In the genomic region with DNA sequence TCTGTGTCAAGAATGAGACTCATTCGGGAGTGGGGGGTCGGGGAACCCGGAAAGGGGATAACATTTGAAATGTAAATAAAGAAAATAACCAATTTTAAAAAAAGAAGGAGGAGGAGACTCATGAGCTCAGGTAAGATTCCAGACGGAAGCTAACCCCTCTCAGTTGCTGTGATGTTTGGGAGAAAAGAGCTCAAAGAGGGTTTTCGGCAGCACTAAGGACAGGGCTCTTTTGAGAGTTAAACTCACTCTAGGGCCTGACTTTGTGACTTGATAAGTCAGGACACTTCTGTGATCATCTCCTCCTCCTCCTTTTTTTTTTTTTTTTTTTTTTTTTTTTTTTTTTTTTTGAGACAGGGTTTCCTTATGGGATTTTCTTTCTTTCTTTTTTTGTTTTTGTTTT, we compare ENCODE assay signal across 8 mouse cellular contexts. TPM values are rescaled to one million over a fixed set of nuclear protein-coding genes. Genes with fewer than 3 reads are reported as not detected.
DNase-seq lines count a peak whose midpoint lies in the region; ATAC-seq and TF ChIP-seq lines count a peak whose summit lies in the region.

No protein-coding gene starts in this region.

- no peak for TF ChIP-seq POLR2A in thymus, adult 2 months (IDR thresholded peaks at IDR 0.05; ENCODE audit: control insufficient read depth, extremely low read depth, insufficient read depth, low read length, poor library complexity)

- TF ChIP-seq CTCF in E14TG2a.4 (conservative IDR thresholded peaks at IDR 0.05; ENCODE audit: low read length): no peak
- TF ChIP-seq CTCF in liver, postnatal 0 days (IDR thresholded peaks at IDR 0.05; ENCODE audit: low read depth): no peak
- no peak for TF ChIP-seq CTCF in thymus, adult 2 months (IDR thresholded peaks at IDR 0.05; ENCODE audit: borderline replicate concordance, control insufficient read depth, extremely low read depth, insufficient read depth, low read length, poor library complexity)

- no peaks in the 10 kb centered on the region for H3K27me3 ChIP-seq in heart, embryonic 11.5 days (ENCODE audit: control insufficient read depth, insufficient read depth, low read length)
- H3K27me3 ChIP-seq in E14TG2a.4 (ENCODE audit: insufficient read depth, low read length): peaks cover 12% of the 10 kb centered on the region; the same call in 1 of the 2 replicates
- no peaks in the 10 kb centered on the region for H3K27me3 ChIP-seq in forebrain, embryonic 15.5 days
- no peaks in the 10 kb centered on the region for H3K27me3 ChIP-seq in liver, postnatal 0 days (ENCODE audit: insufficient read depth, low read length)
- H3K27me3 ChIP-seq in thymus, adult 2 months (ENCODE audit: control insufficient read depth, insufficient read depth, low read length): no peaks in the 10 kb centered on the region

- H3K27ac ChIP-seq in heart, embryonic 11.5 days (ENCODE audit: low read depth, low read length): peak overlapping the region; percentile 89; the same call in 1 of the 2 replicates
- H3K27ac ChIP-seq in forebrain, embryonic 15.5 days (replicated peaks): 0 out of 2 replicates have a peak overlapping the region, but pooled peaks have one; percentile 98
- H3K27ac ChIP-seq in liver, postnatal 0 days (ENCODE audit: low read depth): peak overlapping the region; percentile 94; the same call in 1 of the 2 replicates
- H3K27ac ChIP-seq in thymus, adult 2 months (ENCODE audit: control insufficient read depth, insufficient read depth, low read length): no peak overlapping the region

- intact Hi-C loops in heart, postnatal 36 days (cut with DNase I): no loop called here

- whole genome bisulfite sequencing in heart, embryonic 11.5 days (ENCODE audit: insufficient replicate concordance): 35% methylated on average over 5 of the region's 5 CpGs
- 32% methylated on average over 5 of the region's 5 CpGs for WGBS in forebrain, embryonic 15.5 days
- WGBS in liver, postnatal 0 days (ENCODE audit: insufficient replicate concordance): 26% methylated on average over 5 of the region's 5 CpGs
- WGBS in thymus, adult 2 months: 33% methylated on average over 5 of the region's 5 CpGs

- peak overlapping the region; percentile 62 for H3K4me3 ChIP-seq in heart, embryonic 11.5 days (ENCODE audit: low read depth, low read length)
- peak overlapping the region; percentile 90 for H3K4me3 ChIP-seq in E14TG2a.4 (replicated peaks; ENCODE audit: low read length)
- peak overlapping the region; percentile 96 for H3K4me3 ChIP-seq in forebrain, embryonic 15.5 days
- H3K4me3 ChIP-seq in liver, postnatal 0 days (ENCODE audit: low read depth, low read length): peak overlapping the region; percentile 67
- no peak overlapping the region for H3K4me3 ChIP-seq in thymus, adult 2 months (ENCODE audit: control insufficient read depth, insufficient read depth, low read length)

- no peak for DNase-seq in heart, postnatal 36 days
- no peak for DNase-seq in liver, postnatal 0 days
- no peak for DNase-seq in thymus, adult 2 months
- no peak for DNase-seq in frontal cortex, postnatal 25 days (ENCODE audit: low spot score in 2 of 2)
- DNase-seq in layer of hippocampus, adult 9-11 months: no peak

- H3K9me3 ChIP-seq in heart, embryonic 11.5 days (replicated peaks; ENCODE audit: control insufficient read depth, low read length): no peaks in the 10 kb centered on the region
- H3K9me3 ChIP-seq in E14TG2a.4 (ENCODE audit: low read length): no peaks in the 10 kb centered on the region
- H3K9me3 ChIP-seq in forebrain, embryonic 15.5 days: no peaks in the 10 kb centered on the region
- H3K9me3 ChIP-seq in liver, postnatal 0 days (ENCODE audit: low read length): no peaks in the 10 kb centered on the region

- no peak for TF ChIP-seq EP300 in liver, postnatal 0 days (IDR thresholded peaks at IDR 0.05; ENCODE audit: low read depth)

- peak overlapping the region; percentile 80 for H3K9ac ChIP-seq in heart, embryonic 11.5 days (ENCODE audit: low read depth, low read length)
- H3K9ac ChIP-seq in forebrain, embryonic 15.5 days (replicated peaks): peak overlapping the region; percentile 87
- peak overlapping the region; percentile 68 for H3K9ac ChIP-seq in liver, postnatal 0 days (replicated peaks)

- peak overlapping the region; percentile 71 for H3K4me2 ChIP-seq in heart, embryonic 11.5 days
- peak overlapping the region; percentile 58 for H3K4me2 ChIP-seq in forebrain, embryonic 15.5 days (replicated peaks)
- peak overlapping the region; percentile 69 for H3K4me2 ChIP-seq in liver, postnatal 0 days (ENCODE audit: low read depth, low read length)

- H3K36me3 ChIP-seq in heart, embryonic 11.5 days (ENCODE audit: control insufficient read depth, insufficient read depth, low read length): peaks cover 17% of the 10 kb centered on the region
- H3K36me3 ChIP-seq in E14TG2a.4 (ENCODE audit: insufficient read depth, low read length): peaks cover 4% of the 10 kb centered on the region; the same call in 1 of the 2 replicates
- peaks cover 24% of the 10 kb centered on the region for H3K36me3 ChIP-seq in forebrain, embryonic 15.5 days
- no peaks in the 10 kb centered on the region; the same call in 1 of the 2 replicates for H3K36me3 ChIP-seq in liver, postnatal 0 days (replicated peaks; ENCODE audit: insufficient read depth, low read length)
- no peaks in the 10 kb centered on the region for H3K36me3 ChIP-seq in thymus, adult 2 months (ENCODE audit: control insufficient read depth, insufficient read depth, low read length)

- H3K4me1 ChIP-seq in heart, embryonic 11.5 days (ENCODE audit: control insufficient read depth, insufficient read depth, low read length): peaks cover 4% of the 10 kb centered on the region; the same call in 1 of the 2 replicates
- H3K4me1 ChIP-seq in E14TG2a.4 (replicated peaks; ENCODE audit: low read depth, low read length): peaks cover 28% of the 10 kb centered on the region
- peaks cover 22% of the 10 kb centered on the region for H3K4me1 ChIP-seq in forebrain, embryonic 15.5 days
- peaks cover 14% of the 10 kb centered on the region for H3K4me1 ChIP-seq in liver, postnatal 0 days (ENCODE audit: insufficient read depth)
- H3K4me1 ChIP-seq in thymus, adult 2 months (replicated peaks; ENCODE audit: control insufficient read depth, insufficient read depth, low read length): peaks cover 6% of the 10 kb centered on the region

- no peak for ATAC-seq in heart, embryonic 11.5 days (replicated peaks; ENCODE audit: insufficient number of reproducible peaks, low FRiP score, low TSS enrichment)
- no peak for ATAC-seq in forebrain, embryonic 15.5 days (replicated peaks)
- no peak for ATAC-seq in liver, postnatal 0 days

RNA-seq across cellular contexts. Expression of a gene that starts 0.7 kb away (rescaled TPM):
- polyA plus RNA-seq in heart, embryonic 11.5 days (2014; fragmentation: Nextera tagmentation; extraction: Ambion mirVana): 3.4 and 4.2 TPM in 2 replicates
- 1 to 10 TPM; 5.2 to 6.1 TPM for total RNA-seq in heart, postnatal 36 days (2021)
- 7.8 and 8.5 TPM in 2 replicates for polyA plus RNA-seq in forebrain, embryonic 15.5 days (2015; fragmentation: Nextera tagmentation; extraction: Ambion mirVana)
- 1.9 and 2.4 TPM in 2 replicates for polyA plus RNA-seq in liver, postnatal 0 days (2015; fragmentation: Nextera tagmentation; extraction: Ambion mirVana)
- polyA plus RNA-seq in thymus, adult 2 months (2012; rRNA removed): 5.2 and 6.3 TPM in 2 replicates

RNA-seq across cellular contexts. Expression of a gene that starts 5.0 kb away (rescaled TPM):
- not detected in 2 replicates for polyA plus RNA-seq in heart, embryonic 11.5 days (2014; fragmentation: Nextera tagmentation; extraction: Ambion mirVana)
- not detected for total RNA-seq in heart, postnatal 36 days (2021)
- not detected in 2 replicates for polyA plus RNA-seq in forebrain, embryonic 15.5 days (2015; fragmentation: Nextera tagmentation; extraction: Ambion mirVana)
- not detected in 2 replicates for polyA plus RNA-seq in liver, postnatal 0 days (2015; fragmentation: Nextera tagmentation; extraction: Ambion mirVana)
- polyA plus RNA-seq in thymus, adult 2 months (2012; rRNA removed): not detected in 2 replicates

RNA-seq across cellular contexts. Expression of a gene that starts 12.4 kb away (rescaled TPM):
- polyA plus RNA-seq in heart, embryonic 11.5 days (2014; fragmentation: Nextera tagmentation; extraction: Ambion mirVana): 14.7 and 17.8 TPM in 2 replicates
- total RNA-seq in heart, postnatal 36 days (2021): 1 to 10 TPM; 5.6 to 5.7 TPM
- polyA plus RNA-seq in forebrain, embryonic 15.5 days (2015; fragmentation: Nextera tagmentation; extraction: Ambion mirVana): 53.0 and 54.1 TPM in 2 replicates
- polyA plus RNA-seq in liver, postnatal 0 days (2015; fragmentation: Nextera tagmentation; extraction: Ambion mirVana): 3.2 and 4.4 TPM in 2 replicates
- 29.9 and 42.3 TPM in 2 replicates for polyA plus RNA-seq in thymus, adult 2 months (2012; rRNA removed)

RNA-seq across cellular contexts. Expression of a gene that starts 18.6 kb away (rescaled TPM):
- 1.5 and 2.9 TPM in 2 replicates for polyA plus RNA-seq in heart, embryonic 11.5 days (2014; fragmentation: Nextera tagmentation; extraction: Ambion mirVana)
- total RNA-seq in heart, postnatal 36 days (2021): not detected
- 39.7 and 45.8 TPM in 2 replicates for polyA plus RNA-seq in forebrain, embryonic 15.5 days (2015; fragmentation: Nextera tagmentation; extraction: Ambion mirVana)
- 0.12 TPM in 1 of 2 replicates, not detected in the other for polyA plus RNA-seq in liver, postnatal 0 days (2015; fragmentation: Nextera tagmentation; extraction: Ambion mirVana)
- polyA plus RNA-seq in thymus, adult 2 months (2012; rRNA removed): 0.52 and 0.97 TPM in 2 replicates

RNA-seq across cellular contexts. Expression of a gene that starts 18.8 kb away (rescaled TPM):
- 3.4 and 5.5 TPM in 2 replicates for polyA plus RNA-seq in heart, embryonic 11.5 days (2014; fragmentation: Nextera tagmentation; extraction: Ambion mirVana)
- total RNA-seq in heart, postnatal 36 days (2021): 10 to 100 TPM; 14.1 to 14.9 TPM
- polyA plus RNA-seq in forebrain, embryonic 15.5 days (2015; fragmentation: Nextera tagmentation; extraction: Ambion mirVana): 6.1 and 6.5 TPM in 2 replicates
- 1.2 and 1.3 TPM in 2 replicates for polyA plus RNA-seq in liver, postnatal 0 days (2015; fragmentation: Nextera tagmentation; extraction: Ambion mirVana)
- 105 and 120 TPM in 2 replicates for polyA plus RNA-seq in thymus, adult 2 months (2012; rRNA removed)
